Mouse (Mus musculus): Measurements from ENCODE around the gene Gpr135.
"Not testable (repeated sequence)": the region's sequence is repeated elsewhere in the genome, so short reads cannot be mapped to it uniquely, and the experiment has no call there.

Gene Gpr135

DNA sequence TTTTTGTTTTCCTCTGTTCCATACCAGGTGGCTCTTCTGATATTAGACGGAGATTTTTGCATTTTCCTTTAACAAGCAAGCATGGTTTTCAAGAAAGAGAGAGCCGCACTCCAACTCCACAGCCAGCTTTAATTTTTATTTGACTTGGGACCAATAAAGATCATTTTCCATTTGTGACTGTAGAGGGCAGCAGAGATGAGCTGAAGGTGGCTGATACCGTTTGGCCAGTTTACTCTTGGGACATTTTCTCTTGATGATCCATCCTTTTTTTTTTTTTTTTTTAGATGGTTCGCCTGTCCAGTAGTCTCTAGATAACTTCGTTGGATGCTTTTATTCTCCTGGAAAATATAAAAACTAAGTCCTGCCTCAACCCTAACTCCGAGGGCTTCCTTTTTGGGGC lies 17.6 kb downstream of the Gpr135 start:
- DNase-seq (ENCODE audit: extremely low read depth, low read depth, low spot score) = no peak

GRCm38 (mm10) chr12:72052571-72052970 lies 18.4 kb downstream of the Gpr135 start:
- DNase-seq (ENCODE audit: extremely low read depth, low read depth, low spot score) = no peak

- DNase-seq (ENCODE audit: extremely low read depth, low read depth, low spot score) = no peak
Observed at GRCm38 (mm10) chr12:72050821-72051220, 20.1 kb downstream of the Gpr135 start.

DNA sequence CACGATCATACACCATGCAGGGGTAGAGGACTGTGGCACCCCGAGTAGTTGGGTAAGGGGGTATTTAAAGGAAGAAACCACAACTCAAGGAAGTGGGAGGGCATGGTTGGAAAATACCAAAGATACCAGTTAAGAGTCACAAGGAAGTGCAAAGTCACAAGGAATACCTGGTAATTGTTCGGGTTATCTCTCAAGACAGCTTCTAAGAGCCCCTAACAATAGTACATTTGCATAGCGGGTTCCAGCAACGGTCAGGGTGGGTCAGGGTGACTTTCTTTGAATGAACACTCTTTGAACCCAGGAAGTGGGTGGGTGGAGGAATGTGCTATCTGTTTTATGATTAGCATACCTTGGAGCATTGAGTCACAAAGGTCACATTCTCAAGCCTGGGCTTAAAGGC lies 20.8 kb downstream of the Gpr135 start:
- DNase-seq (ENCODE audit: extremely low read depth, low read depth, low spot score) = not testable (repeated sequence)

DNA sequence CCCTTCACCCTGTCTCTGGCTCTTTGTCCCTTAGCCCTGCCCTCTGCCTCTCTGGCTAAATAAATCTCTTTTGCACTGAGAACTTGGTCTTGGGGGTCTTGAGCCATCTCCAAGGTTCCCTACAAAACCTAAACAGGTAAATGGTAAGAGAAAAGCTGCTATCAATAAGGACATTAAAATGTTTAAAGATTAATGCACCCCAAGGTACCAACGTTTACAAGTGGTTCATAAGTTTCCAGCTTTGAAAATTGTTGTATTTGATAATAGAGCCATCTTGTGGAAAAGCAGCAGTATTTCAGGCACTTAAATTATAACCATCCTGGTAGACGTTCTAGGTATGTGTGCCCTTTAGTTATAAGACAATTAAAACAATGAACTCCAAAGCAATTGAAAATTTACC lies 23.4 kb downstream of the Gpr135 start:
- DNase-seq (ENCODE audit: extremely low read depth, low read depth, low spot score) = no peak

GRCm38 (mm10) chr12:72041238-72041637 lies 29.7 kb downstream of the Gpr135 start:
- DNase-seq (ENCODE audit: extremely low read depth, low read depth, low spot score) = no peak

GRCm38 (mm10) chr12:72039501-72039900 lies 31.4 kb downstream of the Gpr135 start:
- DNase-seq (ENCODE audit: extremely low read depth, low read depth, low spot score) = no peak

DNA sequence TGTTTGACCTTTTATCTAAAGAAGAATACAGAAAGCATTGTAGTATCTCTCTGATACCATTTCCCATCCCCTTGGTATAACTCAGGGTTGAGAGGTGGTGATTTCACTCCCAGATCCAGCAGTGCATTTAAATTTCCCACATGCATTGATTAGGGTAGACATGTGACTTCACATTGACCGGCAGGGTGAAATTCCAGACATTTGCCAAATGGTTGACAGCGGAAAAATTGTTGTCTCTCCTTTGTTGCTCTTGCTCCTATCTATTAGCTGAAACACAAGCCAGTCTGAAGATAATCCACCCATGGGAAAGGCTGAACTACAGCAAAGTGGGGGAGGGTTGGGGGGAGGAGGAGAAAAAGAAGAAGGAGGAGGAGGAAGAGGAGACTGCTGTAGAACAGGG lies 32.1 kb downstream of the Gpr135 start:
- no peak for DNase-seq (ENCODE audit: extremely low read depth, low read depth, low spot score)

- DNase-seq (ENCODE audit: extremely low read depth, low read depth, low spot score) = no peak
Observed at GRCm38 (mm10) chr12:72037049-72037448, 33.9 kb downstream of the Gpr135 start.

DNA sequence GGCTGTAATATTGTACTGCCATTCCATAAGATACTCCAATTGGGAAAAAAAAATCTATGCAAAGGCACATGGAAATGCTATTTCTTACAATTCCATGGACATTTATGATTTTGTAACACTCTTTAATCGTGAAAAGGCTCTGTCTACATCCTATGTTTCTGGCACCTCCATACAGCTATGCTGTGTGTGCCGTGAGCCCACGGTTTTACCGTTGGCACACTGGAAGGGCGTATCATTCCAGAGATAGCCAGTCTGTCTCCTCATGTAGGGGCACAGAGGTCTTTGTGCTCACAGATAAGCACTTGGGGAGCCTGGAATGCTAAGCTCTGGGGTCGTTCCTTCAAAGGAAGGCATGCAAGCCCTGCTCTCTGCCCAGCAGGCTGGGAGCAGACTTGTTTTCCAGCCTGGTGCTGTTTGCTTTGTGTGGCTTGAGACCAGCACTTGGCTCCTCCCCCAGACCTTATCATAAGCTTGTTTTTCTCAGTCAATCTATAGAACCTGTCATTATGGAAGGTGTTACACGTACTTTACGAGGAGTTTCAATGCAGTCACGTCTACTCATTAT lies 34.7 kb downstream of the Gpr135 start:
- DNase-seq (ENCODE audit: extremely low read depth, low read depth, low spot score) = no peak

- DNase-seq (ENCODE audit: extremely low read depth, low read depth, low spot score) = no peak
Observed at GRCm38 (mm10) chr12:72031794-72032193, 39.1 kb downstream of the Gpr135 start.

DNA sequence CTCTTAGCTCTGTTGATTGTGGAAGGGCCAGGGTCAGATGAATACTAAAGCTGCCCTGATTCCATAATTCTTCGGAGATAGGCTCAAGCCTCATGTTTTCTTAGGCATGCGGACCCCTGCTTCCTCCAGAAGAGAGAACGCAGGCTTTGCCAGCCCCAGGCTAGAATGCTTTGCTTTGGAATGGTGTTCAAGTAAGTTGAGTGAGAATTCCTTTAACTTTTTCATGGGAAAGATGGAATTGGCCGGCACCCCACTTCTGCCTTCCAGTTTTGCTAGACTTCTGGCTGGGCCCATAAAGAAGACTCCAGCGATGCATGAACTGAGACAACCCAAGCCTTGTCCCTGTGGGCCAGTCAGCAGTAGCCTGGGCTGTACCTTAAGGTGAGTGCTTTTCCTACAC lies 39.8 kb downstream of the Gpr135 start:
- DNase-seq (ENCODE audit: extremely low read depth, low read depth, low spot score) = no peak

- DNase-seq (ENCODE audit: extremely low read depth, low read depth, low spot score) = no peak
Observed at GRCm38 (mm10) chr12:72025275-72025795, 45.6 kb downstream of the Gpr135 start.

DNA sequence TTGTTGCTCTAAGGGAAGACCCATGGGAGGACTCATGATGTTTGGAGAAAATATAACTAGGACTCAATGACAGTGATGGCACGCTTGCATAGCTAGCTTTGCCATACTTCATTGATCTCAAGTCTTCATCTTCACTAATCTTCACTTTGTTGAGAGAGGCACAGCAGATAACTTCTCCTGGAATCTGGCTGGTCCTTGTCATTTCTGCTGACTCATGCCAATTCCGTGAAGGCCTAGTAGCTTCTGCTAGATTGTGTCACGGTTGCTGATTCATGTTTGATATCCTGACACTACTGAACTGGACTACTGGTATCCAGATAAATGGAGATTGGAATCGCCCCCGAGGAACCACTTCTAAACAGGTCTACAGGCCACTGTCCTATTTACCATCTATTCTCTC lies 47.4 kb downstream of the Gpr135 start:
- no peak for DNase-seq (ENCODE audit: extremely low read depth, low read depth, low spot score)

- DNase-seq (ENCODE audit: extremely low read depth, low read depth, low spot score) = no peak
Observed at GRCm38 (mm10) chr12:72022790-72023189, 48.1 kb downstream of the Gpr135 start.

- DNase-seq (ENCODE audit: extremely low read depth, low read depth, low spot score) = no peak
Observed at GRCm38 (mm10) chr12:72021543-72021942, 49.4 kb downstream of the Gpr135 start.

- no peak for DNase-seq (ENCODE audit: extremely low read depth, low read depth, low spot score)
Observed at GRCm38 (mm10) chr12:72020285-72020684, 50.6 kb downstream of the Gpr135 start.
